Mouse (Mus musculus) forebrain, embryonic 11.5 days (tissue): ENCODE data around the gene Chrng. TPM values are rescaled to one million over a fixed set of nuclear protein-coding genes. Genes with fewer than 3 reads are reported as not detected.
A peak's percentile ranks its signal among the peaks of the same experiment; 100 is the strongest.

Source experiments
- ATAC-seq: fragments of 200-750 bp; cut with Nextera tagmentation; replicated peaks from 2 replicates; pipeline ENCODE4 v1.8.0; 2017; ENCODE audit warnings: moderate TSS enrichment; ENCODE audit not compliant: low FRiP score
- DNase-seq: peaks from one replicate; pipeline ENCODE4 v3.0.0-alpha.2; 2017; ENCODE audit warnings: low spot score
- H3K27ac ChIP-seq: fragments of 300-500 bp; sonication (generic); 2 replicates; pipeline ENCODE4 v1.5.1; 2014; ENCODE audit warnings: low read depth, low read length
- H3K27me3 ChIP-seq: fragments of 300-500 bp; sonication (generic); 2 replicates; pipeline ENCODE4 v1.6.1; 2014; ENCODE audit warnings: mild to moderate bottlenecking, low read length, mixed read lengths; ENCODE audit not compliant: control insufficient read depth, insufficient read depth
- H3K36me3 ChIP-seq: fragments of 300-500 bp; sonication (generic); 2 replicates; pipeline ENCODE4 v1.6.1; 2014; ENCODE audit warnings: mild to moderate bottlenecking, low read length, moderate library complexity, mixed read lengths; ENCODE audit not compliant: control insufficient read depth, insufficient read depth
- H3K4me1 ChIP-seq: fragments of 300-500 bp; sonication (generic); replicated peaks from 2 replicates; pipeline ENCODE4 v1.6.1; 2014; ENCODE audit warnings: low read length, mixed read lengths; ENCODE audit not compliant: control insufficient read depth, insufficient read depth
- H3K4me2 ChIP-seq: fragments of 300-500 bp; sonication (generic); 2 replicates; pipeline ENCODE4 v1.6.1; 2014; ENCODE audit warnings: low read depth, mild to moderate bottlenecking, low read length, moderate library complexity, mixed read lengths; ENCODE audit not compliant: severe bottlenecking
- H3K4me3 ChIP-seq: fragments of 300-500 bp; sonication (generic); 2 replicates; pipeline ENCODE4 v1.5.1; 2014; ENCODE audit warnings: low read depth, low read length
- H3K9ac ChIP-seq: fragments of 300-500 bp; sonication (generic); 2 replicates; pipeline ENCODE4 v1.6.1; 2014; ENCODE audit warnings: low read length
- H3K9me3 ChIP-seq: fragments of 300-500 bp; sonication (generic); 2 replicates; pipeline ENCODE4 v1.6.1; 2016; ENCODE audit warnings: low read length, mixed read lengths; ENCODE audit not compliant: control insufficient read depth
- WGBS: fragments of 180-500 bp; shearing (Covaris S2); extraction: QIAGEN DNeasy Blood & Tissue Kit; methylation state at CpG from one replicate; pipeline ENCODE4 v1.1.7; 2014; 5-methylcytosine and 5-hydroxymethylcytosine counted together
- polyA plus RNA-seq: library from polyadenylated mRNA; unstranded; fragments of >200 nt; fragmentation: Nextera tagmentation; extraction: Ambion mirVana; gene quantifications from 2 replicates; pipeline ENCODE4 v1.2.1, GENCODE M21; 2014

Chrng gene
- polyA plus RNA-seq, 1 experiment from 2014 or later: not detected

DNA sequence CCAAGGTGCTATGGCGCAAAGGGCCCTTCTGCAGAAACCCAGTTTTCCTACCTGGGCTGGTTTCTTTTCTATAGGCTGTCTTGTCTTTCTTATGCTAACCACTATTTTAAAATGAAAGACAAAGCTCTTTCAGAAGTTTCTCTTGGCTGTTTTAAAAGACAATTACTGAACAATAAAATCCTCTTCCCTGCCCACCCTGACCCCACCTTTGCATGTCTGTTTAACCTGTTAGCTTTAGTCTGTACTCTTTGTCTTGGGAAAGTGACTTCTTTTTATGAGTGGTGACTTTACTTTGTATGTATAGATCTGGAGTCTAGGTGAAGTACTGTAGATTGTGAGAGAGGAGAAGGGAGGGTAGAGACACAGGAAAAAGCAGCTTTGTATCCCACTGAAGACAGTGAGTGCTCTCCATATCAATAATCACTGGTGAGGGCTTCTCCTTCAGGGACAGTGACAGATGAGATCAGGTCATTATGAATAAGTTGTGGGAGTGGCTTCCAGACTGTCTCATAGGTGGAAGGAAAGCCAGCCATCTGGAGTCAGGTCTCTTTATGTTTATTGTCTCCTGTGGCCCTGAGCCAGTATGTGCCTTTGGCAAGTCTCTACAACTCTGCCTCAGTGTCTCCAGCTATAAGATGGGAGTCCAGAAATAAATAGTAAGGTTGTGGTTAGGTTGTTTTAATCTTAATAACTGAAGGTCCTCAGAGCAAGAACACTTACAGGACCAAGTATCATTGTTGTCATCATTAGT is 22.1 kb downstream of the Chrng start:
- Histone ChIP-seq H3K27me3 (no peaks in the 10 kb centered on the region), H3K9ac (no peak overlapping the region), H3K36me3 (peaks cover 17% of the 10 kb centered on the region), H3K27ac (no peak overlapping the region), H3K9me3 (no peaks in the 10 kb centered on the region), H3K4me3 (no peak overlapping the region), H3K4me1 (no peaks in the 10 kb centered on the region), H3K4me2 (no peak overlapping the region)
- ATAC-seq (no peak), DNase-seq (no peak)
- 96% methylated on average over 1 of the region's 1 CpGs for WGBS

DNA sequence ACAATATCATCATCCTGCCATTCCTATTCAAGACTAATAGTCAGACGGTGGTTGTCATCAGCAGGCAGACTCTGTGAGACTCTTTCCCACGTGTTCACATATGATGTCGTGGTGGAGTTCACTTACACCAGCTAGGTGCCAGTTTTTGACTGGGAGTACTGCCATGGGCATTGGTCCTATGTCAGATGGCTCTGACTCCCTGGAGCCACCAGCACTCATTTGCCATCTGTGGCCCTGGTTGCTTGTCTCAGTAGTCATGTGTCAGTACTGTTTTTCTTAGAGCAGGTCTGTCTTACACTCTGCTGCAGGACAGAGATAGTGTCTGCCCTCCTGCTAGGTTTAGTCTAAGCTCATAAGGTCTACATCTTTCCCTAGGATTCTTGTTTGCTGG is 22.7 kb downstream of the Chrng start:
- Histone ChIP-seq H3K36me3 (peaks cover 17% of the 10 kb centered on the region), H3K4me1 (no peaks in the 10 kb centered on the region), H3K4me2 (no peak overlapping the region), H3K27ac (no peak overlapping the region), H3K4me3 (no peak overlapping the region), H3K9me3 (no peaks in the 10 kb centered on the region), H3K27me3 (no peaks in the 10 kb centered on the region), H3K9ac (no peak overlapping the region)
- no peak for ATAC-seq
- no peak for DNase-seq
- WGBS: 94% methylated on average over 3 of the region's 3 CpGs

DNA sequence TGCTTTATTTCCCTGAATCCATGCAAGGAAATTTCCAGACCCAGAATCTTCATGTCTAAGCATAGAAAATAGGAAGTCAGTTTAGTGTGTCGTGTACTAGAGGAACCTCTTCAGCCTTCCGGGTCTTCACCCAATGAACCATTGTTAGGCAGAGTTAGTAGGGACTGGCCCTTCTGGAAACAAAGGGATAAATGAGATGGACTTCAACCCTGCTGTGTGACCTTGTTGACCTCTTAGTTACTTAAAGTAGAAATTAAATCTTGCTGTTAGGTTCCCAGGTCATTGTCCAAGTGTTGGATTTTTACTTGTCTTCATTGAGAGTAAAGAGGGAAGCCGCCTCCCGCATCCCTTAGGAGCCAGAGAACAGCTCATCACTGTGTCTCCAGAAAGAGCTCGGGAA is 26.1 kb downstream of the Chrng start:
- peaks cover 16% of the 10 kb centered on the region for H3K36me3 ChIP-seq
- 71% methylated on average over 5 of the region's 5 CpGs for WGBS

DNA sequence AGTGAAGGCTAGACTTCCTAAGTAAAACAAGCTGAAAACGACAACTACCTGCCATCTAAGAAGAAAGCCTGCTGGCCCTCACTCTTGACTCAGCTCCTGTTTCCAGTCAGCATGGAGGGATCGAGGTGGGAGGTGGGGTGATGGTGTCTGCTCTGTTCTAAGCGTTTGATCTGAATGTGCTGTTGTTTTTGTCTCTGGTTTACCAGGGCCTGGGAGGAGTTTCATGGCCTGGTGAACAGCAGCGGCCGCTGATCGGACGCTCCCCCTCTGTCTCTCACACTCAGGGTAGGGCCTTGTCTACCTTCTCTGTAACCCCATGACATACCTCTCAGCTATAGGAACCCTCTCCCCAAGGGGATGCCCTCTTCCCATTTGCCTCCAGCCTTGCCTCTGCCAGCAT is 27.7 kb downstream of the Chrng start:
- no peak for ATAC-seq
- no peak overlapping the region for H3K9ac ChIP-seq
- H3K4me2 ChIP-seq: no peak overlapping the region
- no peak for DNase-seq
- no peak overlapping the region for H3K4me3 ChIP-seq
- peaks cover 6% of the 10 kb centered on the region for H3K36me3 ChIP-seq
- H3K27me3 ChIP-seq: no peaks in the 10 kb centered on the region
- 86% methylated on average over 7 of the region's 7 CpGs for WGBS
- H3K27ac ChIP-seq: no peak overlapping the region
- no peaks in the 10 kb centered on the region for H3K4me1 ChIP-seq
- H3K9me3 ChIP-seq: no peaks in the 10 kb centered on the region

More for the DNA sequence above, 26.1 kb downstream of the Chrng start:
- ATAC-seq: no peak
- Histone ChIP-seq H3K4me1 (no peaks in the 10 kb centered on the region), H3K4me3 (no peak overlapping the region), H3K27ac (no peak overlapping the region), H3K4me2 (no peak overlapping the region), H3K9me3 (no peaks in the 10 kb centered on the region), H3K9ac (no peak overlapping the region), H3K27me3 (no peaks in the 10 kb centered on the region)
- DNase-seq: no peak

DNA sequence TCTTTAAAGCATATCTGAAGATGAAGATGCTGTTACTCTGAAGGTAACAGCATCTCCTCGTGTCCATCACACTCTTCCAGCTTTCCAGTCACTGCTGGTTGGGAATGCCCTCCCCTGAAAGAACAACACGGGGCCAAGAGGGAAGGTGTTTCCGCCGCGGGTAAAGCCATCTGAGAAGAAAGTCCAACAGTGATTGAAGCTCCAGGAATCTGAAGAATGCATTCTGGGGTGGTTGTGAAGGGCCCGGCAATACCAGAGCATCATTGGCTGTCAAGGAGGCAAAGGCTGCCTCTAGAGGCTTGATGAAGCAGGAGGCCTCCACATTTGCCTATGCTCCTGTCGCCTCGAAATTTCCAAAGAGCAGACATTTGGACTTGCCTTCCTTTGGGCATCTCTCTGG is 34.6 kb downstream of the Chrng start:
- Histone ChIP-seq H3K36me3 (peaks cover 6% of the 10 kb centered on the region), H3K4me1 (no peaks in the 10 kb centered on the region), H3K27ac (no peak overlapping the region), H3K27me3 (no peaks in the 10 kb centered on the region), H3K9ac (no peak overlapping the region), H3K4me3 (no peak overlapping the region), H3K4me2 (no peak overlapping the region), H3K9me3 (no peaks in the 10 kb centered on the region)
- no peak for DNase-seq
- WGBS: 77% methylated on average over 8 of the region's 8 CpGs
- no peak for ATAC-seq

DNA sequence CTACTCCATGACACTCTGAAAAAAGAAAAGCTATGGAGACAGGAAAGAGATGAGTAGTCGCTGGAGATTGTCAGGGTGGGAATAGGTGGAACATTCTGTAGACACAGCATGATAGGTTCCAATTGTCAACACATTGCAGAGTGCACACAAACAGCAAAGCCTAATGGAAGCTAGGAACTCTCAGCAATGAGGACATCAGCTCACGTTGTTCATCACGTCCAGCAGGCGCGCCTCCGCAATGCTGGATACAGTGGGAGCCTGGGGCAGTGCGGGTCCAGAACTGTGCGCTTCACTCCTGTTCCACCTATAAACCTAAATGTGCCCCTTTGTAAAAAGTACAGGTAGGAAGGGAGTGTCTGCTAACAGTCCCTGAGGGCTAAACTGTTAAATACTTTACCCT is 38.6 kb downstream of the Chrng start:
- peaks cover 3% of the 10 kb centered on the region; the same call in 1 of the 2 replicates for H3K36me3 ChIP-seq
- WGBS: 95% methylated on average over 8 of the region's 8 CpGs
- ATAC-seq: no peak
- no peak overlapping the region for H3K9ac ChIP-seq
- no peaks in the 10 kb centered on the region for H3K9me3 ChIP-seq
- no peak overlapping the region for H3K27ac ChIP-seq
- H3K4me3 ChIP-seq: no peak overlapping the region
- H3K4me1 ChIP-seq: no peaks in the 10 kb centered on the region
- no peaks in the 10 kb centered on the region for H3K27me3 ChIP-seq
- no peak overlapping the region for H3K4me2 ChIP-seq
- no peak for DNase-seq

DNA sequence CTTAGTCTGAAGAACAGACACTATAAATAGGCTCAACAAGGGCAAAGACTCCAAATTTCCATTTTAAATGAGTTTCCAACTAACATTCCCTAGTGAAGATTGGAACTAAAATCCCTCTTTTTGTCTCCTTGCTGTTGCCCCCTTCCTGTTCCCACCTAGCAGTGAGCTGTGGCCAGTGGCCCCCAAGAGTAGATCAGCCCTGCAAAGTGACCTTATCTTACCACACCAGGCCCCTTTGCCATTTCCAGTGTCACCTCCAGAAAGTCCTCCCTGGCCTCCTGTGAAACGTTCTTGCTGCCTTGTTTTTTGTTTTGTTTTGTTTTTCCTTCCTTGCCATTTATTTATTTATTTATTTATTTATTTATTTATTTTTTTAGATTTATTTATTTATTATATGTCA is 41.0 kb downstream of the Chrng start:
- H3K9ac ChIP-seq: no peak overlapping the region
- ATAC-seq (no peak), DNase-seq (no peak)
- H3K36me3 ChIP-seq: no peaks in the 10 kb centered on the region
- H3K9me3 ChIP-seq: no peaks in the 10 kb centered on the region
- WGBS: 53% methylated on average over 1 of the region's 1 CpGs
- H3K4me2 ChIP-seq: no peak overlapping the region
- H3K27ac ChIP-seq: no peak overlapping the region
- no peaks in the 10 kb centered on the region for H3K27me3 ChIP-seq
- H3K4me1 ChIP-seq: no peaks in the 10 kb centered on the region
- no peak overlapping the region for H3K4me3 ChIP-seq

DNA sequence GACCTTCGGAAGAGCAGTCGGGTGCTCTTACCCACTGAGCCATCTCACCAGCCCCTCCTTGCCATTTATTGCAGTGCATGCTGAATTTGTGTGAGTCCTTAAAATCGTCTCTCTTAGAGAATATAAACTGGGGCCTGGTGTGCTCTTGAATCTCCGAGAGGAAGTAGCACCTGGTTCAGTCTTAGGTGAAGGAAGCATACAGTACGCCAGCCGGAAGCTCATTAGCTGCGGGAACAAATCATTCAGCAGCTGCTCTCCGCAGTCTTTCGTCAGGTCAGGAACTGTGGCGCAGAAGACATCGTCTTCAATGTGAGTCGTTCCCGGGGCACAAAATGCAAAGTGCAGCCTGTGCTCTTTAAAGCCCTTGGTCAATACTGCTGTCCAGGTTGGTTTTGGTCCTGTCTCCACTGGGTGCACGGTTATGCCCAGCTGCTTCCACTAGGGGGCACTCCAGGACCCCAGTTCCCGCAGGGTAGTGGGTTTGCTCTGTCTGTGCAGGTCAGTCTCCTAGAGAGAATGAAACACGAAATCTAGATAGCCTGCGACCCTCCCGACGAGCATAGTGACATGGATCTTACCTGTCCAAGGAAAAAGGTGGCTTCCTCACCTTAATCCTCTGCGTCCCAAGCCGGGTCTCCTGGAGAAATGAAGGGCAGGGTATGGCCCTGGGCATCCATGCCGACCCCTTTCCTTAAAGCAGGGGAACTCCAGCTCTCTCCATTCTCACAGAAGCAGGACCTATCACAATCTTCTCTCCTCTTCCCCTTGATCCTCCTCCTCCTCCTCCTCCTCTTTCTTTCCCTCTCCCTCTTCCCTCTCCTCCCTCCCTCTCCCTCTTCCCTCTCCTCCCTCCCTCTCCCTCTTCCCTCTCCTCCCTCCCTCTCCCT is 41.7 kb downstream of the Chrng start:
- H3K27ac ChIP-seq: no peak overlapping the region
- no peaks in the 10 kb centered on the region for H3K9me3 ChIP-seq
- DNase-seq: peak; percentile 93
- H3K4me3 ChIP-seq: no peak overlapping the region
- peak; percentile 88 for ATAC-seq
- H3K27me3 ChIP-seq: no peaks in the 10 kb centered on the region
- no peak overlapping the region for H3K9ac ChIP-seq
- H3K4me1 ChIP-seq: no peaks in the 10 kb centered on the region
- 28% methylated on average over 22 of the region's 22 CpGs for WGBS
- peak overlapping the region; percentile 18; the same call in 1 of the 2 replicates for H3K4me2 ChIP-seq
- no peaks in the 10 kb centered on the region for H3K36me3 ChIP-seq
